Mouse (Mus musculus) 3T3-L1 (cell line): ENCODE data around the gene Hpn.

Experiments used
- DNase-seq: peaks from one replicate; pipeline ENCODE4 v3.0.0-alpha.2; 2015; ENCODE audit warnings: low read depth, low spot score

Gene Hpn

GRCm38 (mm10) chr7:31055354-31055824, 59.7 kb downstream of the Hpn start:
- DNase-seq: no peak

- DNase-seq: no peak
These were observed 60.3 kb downstream of the Hpn start for GRCm38 (mm10) chr7:31054661-31055320.

- DNase-seq: no peak
These were observed 61.1 kb downstream of the Hpn start for GRCm38 (mm10) chr7:31053882-31054447.

GRCm38 (mm10) chr7:31052636-31053434, 62.3 kb downstream of the Hpn start:
- no peak for DNase-seq

GRCm38 (mm10) chr7:31052251-31052635, 62.8 kb downstream of the Hpn start:
- no peak for DNase-seq

GRCm38 (mm10) chr7:31051321-31052021, 63.6 kb downstream of the Hpn start, which contains the start of gene Fxyd7:
Gene Fxyd7, minus strand, starts transcription at chr7:31051467.
- DNase-seq: no peak

- no peak for DNase-seq
These were observed 64.2 kb downstream of the Hpn start for GRCm38 (mm10) chr7:31050921-31051320.

GRCm38 (mm10) chr7:31050487-31050886, 64.6 kb downstream of the Hpn start:
- DNase-seq: no peak

GRCm38 (mm10) chr7:31049846-31050281, 65.2 kb downstream of the Hpn start:
- DNase-seq: no peak

- no peak for DNase-seq
These were observed 65.8 kb downstream of the Hpn start for GRCm38 (mm10) chr7:31049135-31049845.
